In the genomic region with DNA sequence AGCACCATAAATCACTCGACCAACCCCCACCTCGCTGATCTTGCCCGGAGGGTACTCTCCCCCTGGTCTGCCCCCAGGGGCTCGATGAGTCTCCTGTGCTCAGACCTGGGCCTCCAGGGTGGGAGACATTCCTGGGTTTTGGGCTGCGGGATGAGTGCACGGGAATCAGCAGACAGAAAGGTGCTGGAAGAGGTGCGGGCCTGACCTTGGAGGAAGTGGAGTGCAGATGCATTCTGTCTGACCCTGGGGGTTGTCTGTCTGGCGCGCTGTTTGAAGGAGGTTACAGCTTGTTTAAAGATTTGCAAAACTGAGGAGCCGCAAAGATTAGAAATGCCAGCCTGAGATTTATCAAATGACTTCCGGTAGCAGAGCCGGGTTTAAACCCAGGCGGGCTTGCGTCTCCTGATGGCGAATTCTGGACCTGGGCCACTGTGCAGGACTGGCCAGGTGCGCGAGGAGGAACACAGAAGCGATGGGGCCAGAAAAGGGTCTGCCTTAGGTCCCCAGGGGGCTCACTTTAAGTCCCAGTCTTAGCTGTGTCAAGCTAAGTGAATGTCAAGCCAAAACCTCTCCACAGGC, we compare ENCODE assay signal across 8 mouse cellular contexts.
DNase-seq lines count a peak whose midpoint lies in the region; ATAC-seq and TF ChIP-seq lines count a peak whose summit lies in the region.

No protein-coding gene starts in this region.

- no peak for TF ChIP-seq CTCF in heart, adult 2 months (IDR thresholded peaks at IDR 0.05)

- H3K9me3 ChIP-seq in midbrain, embryonic 10.5 days (replicated peaks) = no peaks in the 10 kb centered on the region
- no peaks in the 10 kb centered on the region for H3K9me3 ChIP-seq in midbrain, embryonic 15.5 days
- H3K9me3 ChIP-seq in neural tube, embryonic 13.5 days = no peaks in the 10 kb centered on the region

- H3K79me2 ChIP-seq in heart, adult 2 months (replicated peaks; ENCODE audit: control insufficient read depth, insufficient read depth, low read length) = no peaks in the 10 kb centered on the region

- intact Hi-C loops in heart, adult 2 months (cut with DNase I) = loop anchor here (10.0 kb wide), 1 partner anchor 1540 kb away; the partner anchor contains the start of gene Tax1bp1

- no peak overlapping the region for H3K4me2 ChIP-seq in midbrain, embryonic 15.5 days
- peak overlapping the region; percentile 72 for H3K4me2 ChIP-seq in neural tube, embryonic 13.5 days

- no peak for ATAC-seq in midbrain, embryonic 15.5 days (replicated peaks)
- peak; percentile 8 for ATAC-seq in inflammation-experienced regulatory T-cells, adult 6 months
- no peak for ATAC-seq in neural tube, embryonic 13.5 days (ENCODE audit: low read depth)

- DNase-seq in heart, adult 11 months = peak; percentile 92
- no peak for DNase-seq in heart, adult 2 months
- DNase-seq in midbrain, embryonic 10.5 days (ENCODE audit: low spot score) = peak; percentile 47
- no peak for DNase-seq in urinary bladder, adult 18-20 months (ENCODE audit: low spot score in 2 of 2)
- DNase-seq in right cerebral cortex, adult 18-20 months = no peak

- no peak for TF ChIP-seq EP300 in heart, adult 2 months (IDR thresholded peaks at IDR 0.05; ENCODE audit: insufficient read depth, low read depth, low read length)

- no peak overlapping the region for H3K9ac ChIP-seq in heart, adult 2 months (ENCODE audit: low read depth, low read length)
- H3K9ac ChIP-seq in midbrain, embryonic 15.5 days = no peak overlapping the region
- no peak overlapping the region for H3K9ac ChIP-seq in neural tube, embryonic 13.5 days

- peaks cover 13% of the 10 kb centered on the region for H3K27me3 ChIP-seq in heart, adult 2 months (ENCODE audit: control insufficient read depth, insufficient read depth, low read length)
- H3K27me3 ChIP-seq in midbrain, embryonic 10.5 days (ENCODE audit: low read depth, poor library complexity, severe bottlenecking) = peaks cover 77% of the 10 kb centered on the region
- H3K27me3 ChIP-seq in midbrain, embryonic 15.5 days (replicated peaks) = peaks cover 71% of the 10 kb centered on the region
- H3K27me3 ChIP-seq in neural tube, embryonic 13.5 days = peaks cover 25% of the 10 kb centered on the region

- H3K36me3 ChIP-seq in heart, adult 2 months (ENCODE audit: control insufficient read depth, insufficient read depth, low read length) = no peaks in the 10 kb centered on the region
- H3K36me3 ChIP-seq in midbrain, embryonic 10.5 days = no peaks in the 10 kb centered on the region
- H3K36me3 ChIP-seq in midbrain, embryonic 15.5 days (replicated peaks) = no peaks in the 10 kb centered on the region
- H3K36me3 ChIP-seq in neural tube, embryonic 13.5 days = no peaks in the 10 kb centered on the region

- TF ChIP-seq POLR2A in heart, adult 2 months (IDR thresholded peaks at IDR 0.05; ENCODE audit: insufficient read depth, low read depth, low read length) = no peak

- no peaks in the 10 kb centered on the region for H3K4me1 ChIP-seq in heart, adult 2 months (ENCODE audit: control insufficient read depth, insufficient read depth, low read length)
- H3K4me1 ChIP-seq in midbrain, embryonic 10.5 days = peaks cover 43% of the 10 kb centered on the region
- H3K4me1 ChIP-seq in midbrain, embryonic 15.5 days = peaks cover 6% of the 10 kb centered on the region
- H3K4me1 ChIP-seq in neural tube, embryonic 13.5 days (replicated peaks) = peaks cover 38% of the 10 kb centered on the region

- H3K4me3 ChIP-seq in heart, adult 2 months = no peak overlapping the region
- H3K4me3 ChIP-seq in midbrain, embryonic 10.5 days = peak overlapping the region; percentile 45
- H3K4me3 ChIP-seq in midbrain, embryonic 15.5 days = no peak overlapping the region
- H3K4me3 ChIP-seq in neural tube, embryonic 13.5 days = peak overlapping the region; percentile 26; the same call in 1 of the 2 replicates

- H3K27ac ChIP-seq in heart, adult 2 months = no peak overlapping the region
- H3K27ac ChIP-seq in midbrain, embryonic 10.5 days (replicated peaks) = no peak overlapping the region
- H3K27ac ChIP-seq in midbrain, embryonic 15.5 days = no peak overlapping the region
- H3K27ac ChIP-seq in neural tube, embryonic 13.5 days (replicated peaks) = no peak overlapping the region

- WGBS in heart, adult 2 months = 42% methylated on average over 18 of the region's 18 CpGs
- 1% methylated on average over 18 of the region's 18 CpGs for WGBS in midbrain, embryonic 10.5 days
- 4% methylated on average over 18 of the region's 18 CpGs for WGBS in midbrain, embryonic 15.5 days
- WGBS in neural tube, embryonic 13.5 days = 9% methylated on average over 18 of the region's 18 CpGs

Comparison
In these comparisons a context has a peak if more than half of its experiments do, and no peak if none do; other contexts are left out.
1. DNase-seq: peak in heart, adult 11 months (single experiment) and midbrain, embryonic 10.5 days (single experiment); none in heart, adult 2 months (0 of 2), urinary bladder, adult 18-20 months (0 of 2) and right cerebral cortex, adult 18-20 months (single experiment).
2. H3K4me3 ChIP-seq: peak in midbrain, embryonic 10.5 days (single experiment) and neural tube, embryonic 13.5 days (single experiment); none in heart, adult 2 months (single experiment) and midbrain, embryonic 15.5 days (single experiment).